Comparison of ENCODE assay signal across 11 mouse cellular contexts in genomic region chr2:57696992-57697772, GRCm38 (mm10).
A peak's percentile ranks its signal among the peaks of the same experiment; 100 is the strongest.
DNase-seq lines count a peak whose midpoint lies in the region; ATAC-seq lines count a peak whose summit lies in the region.
"Had no signal": no experiment of that assay in that cellular context is flagged by ENCODE, and none has a peak within 500 bp of the region (broad histone marks: within the 10 kb centered on the region; RNA-seq: fewer than 3 reads in every experiment).

No protein-coding gene starts in this region.

- no peak overlapping the region for H3K27ac ChIP-seq in liver, embryonic 16.5 days (ENCODE audit: low read length)
- no peak overlapping the region for H3K27ac ChIP-seq in liver, embryonic 11.5 days (ENCODE audit: low read depth, low read length)
- H3K27ac ChIP-seq in neural tube, embryonic 15.5 days (replicated peaks): no peak overlapping the region

- H3K4me3 ChIP-seq in liver, embryonic 16.5 days (ENCODE audit: low read depth, low read length): no peak overlapping the region
- no peak overlapping the region for H3K4me3 ChIP-seq in liver, embryonic 11.5 days (ENCODE audit: low read depth, low read length)
- peak overlapping the region; percentile 15 for H3K4me3 ChIP-seq in neural tube, embryonic 15.5 days (replicated peaks)

- H3K9ac ChIP-seq in liver, embryonic 16.5 days (ENCODE audit: low read depth, low read length): no peak overlapping the region
- no peak overlapping the region for H3K9ac ChIP-seq in liver, embryonic 11.5 days (ENCODE audit: low read depth, low read length)
- H3K9ac ChIP-seq in neural tube, embryonic 15.5 days (replicated peaks): no peak overlapping the region

- H3K27me3 ChIP-seq in liver, embryonic 16.5 days (ENCODE audit: control insufficient read depth, insufficient read depth, low read depth, low read length): 0 out of 2 replicates have a peak, but pooled peaks cover 3% of the 10 kb centered on the region
- H3K27me3 ChIP-seq in liver, embryonic 11.5 days (replicated peaks; ENCODE audit: control insufficient read depth, insufficient read depth, low read length): no peaks in the 10 kb centered on the region
- H3K27me3 ChIP-seq in neural tube, embryonic 15.5 days (replicated peaks): 0 out of 2 replicates have a peak, but pooled peaks cover 6% of the 10 kb centered on the region

- H3K4me2 ChIP-seq in liver, embryonic 16.5 days (ENCODE audit: low read depth, low read length): 0 out of 2 replicates have a peak overlapping the region, but pooled peaks have one; percentile 15
- no peak overlapping the region for H3K4me2 ChIP-seq in liver, embryonic 11.5 days
- peak overlapping the region; percentile 45 for H3K4me2 ChIP-seq in neural tube, embryonic 15.5 days

- DNase-seq in cerebellum, postnatal 14 days: peak; percentile 28 to 30
- no peak for DNase-seq in cerebellum, postnatal 36 days
- DNase-seq in liver, embryonic 11.5 days (ENCODE audit: low spot score): no peak
- no peak for DNase-seq in kidney, adult 18-20 months
- no peak for DNase-seq in urinary bladder, postnatal 14 days (ENCODE audit: low spot score)
- DNase-seq: adrenal gland, postnatal 14 days; kidney, adult 11 months; lung, postnatal 10 days had no signal

- ATAC-seq in liver, embryonic 16.5 days (ENCODE audit: low read depth): no peak
- ATAC-seq in liver, embryonic 11.5 days (replicated peaks; ENCODE audit: low FRiP score): no peak
- peak; percentile 29 to 43; a peak in 2 of 4 replicates for ATAC-seq in hematopoietic stem cell, adult 5-6 weeks (replicated peaks in 1 of 2; ENCODE audit: insufficient read depth in 1 of 2, low FRiP score in 2 of 2, low TSS enrichment in 1 of 2, low read depth in 1 of 2, poor library complexity in 2 of 2, severe bottlenecking in 2 of 2)
- no peak for ATAC-seq in neural tube, embryonic 15.5 days (ENCODE audit: low FRiP score)

- H3K9me3 ChIP-seq in liver, embryonic 16.5 days (replicated peaks; ENCODE audit: control insufficient read depth, low read length): no peaks in the 10 kb centered on the region
- no peaks in the 10 kb centered on the region for H3K9me3 ChIP-seq in liver, embryonic 11.5 days (ENCODE audit: control insufficient read depth, low read length)
- no peaks in the 10 kb centered on the region for H3K9me3 ChIP-seq in neural tube, embryonic 15.5 days (replicated peaks)

- H3K4me1 ChIP-seq in liver, embryonic 16.5 days (ENCODE audit: control insufficient read depth, low read depth, low read length): no peaks in the 10 kb centered on the region
- no peaks in the 10 kb centered on the region for H3K4me1 ChIP-seq in liver, embryonic 11.5 days (replicated peaks; ENCODE audit: control insufficient read depth, insufficient read depth, low read length)
- H3K4me1 ChIP-seq in neural tube, embryonic 15.5 days: peaks cover 10% of the 10 kb centered on the region

- H3K36me3 ChIP-seq in liver, embryonic 16.5 days (ENCODE audit: control insufficient read depth, insufficient read depth): no peaks in the 10 kb centered on the region
- H3K36me3 ChIP-seq in liver, embryonic 11.5 days (ENCODE audit: control insufficient read depth, insufficient read depth, low read length): no peaks in the 10 kb centered on the region
- no peaks in the 10 kb centered on the region for H3K36me3 ChIP-seq in neural tube, embryonic 15.5 days

- 35% methylated on average over 11 of the region's 11 CpGs for WGBS in liver, embryonic 16.5 days (ENCODE audit: insufficient replicate concordance)
- WGBS in liver, embryonic 11.5 days: 53% methylated on average over 11 of the region's 11 CpGs
- 29% methylated on average over 11 of the region's 11 CpGs for WGBS in neural tube, embryonic 15.5 days

Comparison
In these comparisons a context has a peak if more than half of its experiments do, and no peak if none do; other contexts are left out.
1. DNase-seq: peak in cerebellum, postnatal 14 days (2 of 2); none in cerebellum, postnatal 36 days (0 of 2), liver, embryonic 11.5 days (single experiment), kidney, adult 18-20 months (single experiment) and urinary bladder, postnatal 14 days (single experiment).
2. ATAC-seq: peak in hematopoietic stem cell, adult 5-6 weeks (2 of 2); none in liver, embryonic 16.5 days (single experiment), liver, embryonic 11.5 days (single experiment) and neural tube, embryonic 15.5 days (single experiment).